Mouse (Mus musculus) megakaryocyte, embryonic 14.5 days (primary cell): Measurements from ENCODE around the gene Rasgef1b.

Source experiments
- FLI1 ChIP-seq: IDR thresholded peaks from 2 replicates; pipeline ENCODE4 v1.6.1; 2012; ENCODE audit warnings: low read length, inconsistent platforms, mixed read lengths
- GATA1 ChIP-seq: IDR thresholded peaks from 3 replicates; pipeline ENCODE4 v1.6.1; 2012; ENCODE audit warnings: mixed read lengths, low read length, inconsistent platforms, borderline replicate concordance

DNA sequence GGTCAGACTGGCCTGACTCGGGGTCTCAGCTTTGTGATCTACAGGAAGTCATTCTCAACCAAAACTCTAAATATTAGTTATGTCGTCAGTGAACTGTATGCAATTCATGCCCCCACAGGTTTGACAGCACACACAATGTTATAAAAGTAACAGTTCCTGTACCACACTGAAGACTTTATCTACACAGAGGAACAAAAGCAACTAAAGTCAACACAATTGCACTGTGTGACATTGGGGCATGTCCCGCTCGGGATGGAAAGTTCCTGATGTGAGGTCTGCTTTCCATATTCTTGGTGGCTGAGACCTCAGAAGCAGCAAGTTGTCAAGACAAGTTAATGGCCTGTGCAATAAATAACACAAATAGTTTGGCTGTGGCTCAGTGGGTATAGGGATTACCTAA, 559.0 kb downstream of the Rasgef1b start:
- no peak for TF ChIP-seq GATA1
- no peak for TF ChIP-seq FLI1
